Mouse (Mus musculus): Measurements from ENCODE around the gene Il21r. TPM values are rescaled to one million over a fixed set of nuclear protein-coding genes. Genes with fewer than 3 reads are reported as not detected.

Gene Il21r
- total RNA-seq, 2 experiments from 2014 or later = 0.42 to 0.70 TPM

DNA sequence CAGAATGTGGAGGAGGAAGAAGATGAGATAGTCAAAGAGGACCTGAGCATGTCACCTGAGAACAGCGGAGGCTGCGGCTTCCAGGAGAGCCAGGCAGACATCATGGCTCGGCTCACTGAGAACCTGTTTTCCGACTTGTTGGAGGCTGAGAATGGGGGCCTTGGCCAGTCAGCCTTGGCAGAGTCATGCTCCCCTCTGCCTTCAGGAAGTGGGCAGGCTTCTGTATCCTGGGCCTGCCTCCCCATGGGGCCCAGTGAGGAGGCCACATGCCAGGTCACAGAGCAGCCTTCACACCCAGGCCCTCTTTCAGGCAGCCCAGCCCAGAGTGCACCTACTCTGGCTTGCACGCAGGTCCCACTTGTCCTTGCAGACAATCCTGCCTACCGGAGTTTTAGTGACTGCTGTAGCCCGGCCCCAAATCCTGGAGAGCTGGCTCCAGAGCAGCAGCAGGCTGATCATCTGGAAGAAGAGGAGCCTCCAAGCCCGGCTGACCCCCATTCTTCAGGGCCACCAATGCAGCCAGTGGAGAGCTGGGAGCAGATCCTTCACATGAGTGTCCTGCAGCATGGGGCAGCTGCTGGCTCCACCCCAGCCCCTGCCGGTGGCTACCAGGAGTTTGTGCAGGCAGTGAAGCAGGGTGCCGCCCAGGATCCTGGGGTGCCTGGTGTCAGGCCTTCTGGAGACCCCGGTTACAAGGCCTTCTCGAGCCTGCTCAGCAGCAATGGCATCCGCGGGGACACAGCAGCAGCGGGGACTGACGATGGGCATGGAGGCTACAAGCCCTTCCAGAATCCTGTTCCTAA lies 27.3 kb upstream of the Il21r start:
- DNase-seq = no peak

DNA sequence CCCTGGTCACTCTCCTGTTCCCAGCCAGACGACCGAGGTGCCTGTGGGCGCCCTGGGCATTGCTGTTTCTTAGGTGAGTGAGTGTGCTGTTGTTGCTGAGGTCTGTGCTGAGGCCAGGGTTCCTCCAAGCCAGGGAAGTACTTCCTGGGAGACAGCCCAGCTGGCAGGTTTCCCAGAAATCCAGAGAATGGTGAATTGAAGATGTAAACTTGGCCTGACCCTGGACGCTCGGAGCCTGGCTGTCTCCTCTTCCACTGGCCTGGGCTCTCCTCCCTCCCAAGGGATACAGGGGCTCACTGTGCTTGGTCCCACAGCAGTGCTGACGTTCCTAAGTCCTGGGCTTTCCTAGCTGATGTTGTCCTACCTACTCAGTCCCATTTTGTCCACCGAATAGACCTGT lies 26.2 kb upstream of the Il21r start:
- peak; percentile 73 for DNase-seq

GRCm38 (mm10) chr7:125577486-125578088 lies 25.6 kb upstream of the Il21r start:
- no peak for DNase-seq

DNA sequence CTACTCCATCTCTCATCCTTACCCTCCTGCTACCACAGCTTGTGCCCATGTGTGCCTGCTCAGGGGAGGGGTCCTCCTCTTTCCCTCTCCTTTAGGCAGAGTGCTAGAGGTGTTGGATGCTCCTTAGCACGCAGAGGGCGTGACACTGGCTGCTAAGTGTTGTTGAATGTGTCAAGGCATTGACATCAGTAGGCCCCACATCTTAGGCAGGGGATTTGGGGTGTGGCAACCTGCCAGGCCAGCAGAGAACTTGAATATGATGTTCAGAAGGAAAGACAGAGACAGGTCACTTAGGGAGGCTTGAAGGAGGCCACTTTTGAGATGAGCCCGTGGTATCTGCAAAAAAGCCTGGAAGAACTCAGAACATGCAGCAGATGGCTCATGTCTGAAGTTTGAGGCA lies 25.1 kb upstream of the Il21r start:
- DNase-seq = no peak

DNA sequence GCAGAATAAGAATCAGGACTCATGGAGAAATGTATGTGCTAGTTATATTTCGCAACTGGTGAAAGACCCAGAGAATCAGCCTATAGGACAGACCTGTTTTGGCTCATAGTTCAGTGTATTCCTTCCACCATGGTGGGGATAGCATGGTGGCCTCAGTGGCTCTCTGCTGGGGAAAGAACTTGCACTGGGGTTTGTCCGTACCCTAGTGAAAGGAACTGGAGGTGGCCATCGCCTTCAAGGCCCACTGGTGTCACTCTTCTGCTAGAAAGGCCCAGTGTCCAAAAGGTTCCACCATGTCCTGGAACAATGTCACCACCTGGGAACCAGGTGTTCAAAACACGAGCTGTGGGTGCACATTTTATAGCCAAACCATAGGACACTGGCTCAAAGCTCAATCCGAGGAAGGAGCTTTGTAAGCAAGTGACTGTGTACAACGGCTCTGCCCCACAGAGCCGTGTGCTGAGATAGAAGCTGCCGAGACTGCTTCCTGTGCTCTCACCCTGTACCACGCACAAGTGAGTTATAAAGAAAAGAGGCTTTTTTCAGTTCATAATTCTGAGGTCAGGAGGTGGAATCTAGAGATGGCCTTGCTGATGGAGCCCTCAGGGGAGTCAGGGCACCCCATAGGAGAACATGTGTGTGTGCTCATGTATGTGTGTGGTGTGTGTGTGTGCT lies 23.5 kb upstream of the Il21r start:
- no peak for DNase-seq

GRCm38 (mm10) chr7:125580220-125580549 lies 23.0 kb upstream of the Il21r start:
- no peak for DNase-seq

DNA sequence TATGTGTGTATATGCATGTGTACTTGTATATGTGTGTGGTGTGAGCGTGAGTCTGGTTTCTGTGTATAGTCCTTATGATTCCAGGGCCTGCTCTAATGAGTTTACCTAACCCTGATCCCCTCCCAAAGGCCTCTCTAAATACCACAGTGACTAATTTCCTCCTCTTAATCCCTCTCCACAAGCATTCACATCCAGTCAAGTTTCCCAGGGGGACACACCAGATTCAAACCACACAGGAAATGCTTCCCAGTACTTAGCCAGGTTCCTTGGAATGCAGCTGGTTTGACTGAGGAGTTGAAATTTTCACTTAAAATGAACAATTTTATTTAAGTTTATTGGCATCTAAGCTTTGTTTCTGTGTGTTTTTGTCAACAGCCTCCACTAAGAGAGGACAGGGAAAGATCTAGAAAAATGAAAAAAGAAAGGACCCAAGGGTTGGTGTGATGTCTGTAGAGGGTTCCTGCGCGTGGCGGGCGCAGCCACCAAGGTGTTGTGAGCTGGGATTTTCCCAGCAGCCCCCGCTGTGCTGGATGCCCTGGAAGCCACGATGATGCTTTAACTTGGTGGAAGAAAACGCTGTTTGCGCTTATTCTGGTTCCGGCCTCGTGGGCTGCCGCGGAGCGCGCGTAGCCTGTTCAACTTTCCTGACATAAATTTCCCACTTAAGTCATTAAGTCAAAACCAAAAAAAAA lies 22.5 kb upstream of the Il21r start:
- DNase-seq = no peak

DNA sequence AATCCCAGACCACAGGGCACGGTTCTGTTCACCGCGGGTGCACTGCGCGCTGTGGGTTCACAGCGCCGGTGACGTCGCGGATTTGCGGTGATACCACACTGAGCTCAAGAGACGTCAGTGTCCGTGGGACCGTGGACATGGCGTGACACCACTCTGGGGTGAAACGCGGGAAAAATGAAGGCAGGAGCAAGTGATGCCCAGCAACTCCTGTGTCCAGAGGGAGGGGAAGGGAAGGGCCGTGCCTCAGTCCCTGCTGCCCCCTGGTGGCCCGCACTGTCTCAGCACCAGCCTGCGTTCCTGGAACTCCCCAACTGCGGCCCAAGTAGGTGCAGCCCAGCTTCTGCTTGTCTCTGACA lies 21.9 kb upstream of the Il21r start:
- peak; percentile 92 for DNase-seq

DNA sequence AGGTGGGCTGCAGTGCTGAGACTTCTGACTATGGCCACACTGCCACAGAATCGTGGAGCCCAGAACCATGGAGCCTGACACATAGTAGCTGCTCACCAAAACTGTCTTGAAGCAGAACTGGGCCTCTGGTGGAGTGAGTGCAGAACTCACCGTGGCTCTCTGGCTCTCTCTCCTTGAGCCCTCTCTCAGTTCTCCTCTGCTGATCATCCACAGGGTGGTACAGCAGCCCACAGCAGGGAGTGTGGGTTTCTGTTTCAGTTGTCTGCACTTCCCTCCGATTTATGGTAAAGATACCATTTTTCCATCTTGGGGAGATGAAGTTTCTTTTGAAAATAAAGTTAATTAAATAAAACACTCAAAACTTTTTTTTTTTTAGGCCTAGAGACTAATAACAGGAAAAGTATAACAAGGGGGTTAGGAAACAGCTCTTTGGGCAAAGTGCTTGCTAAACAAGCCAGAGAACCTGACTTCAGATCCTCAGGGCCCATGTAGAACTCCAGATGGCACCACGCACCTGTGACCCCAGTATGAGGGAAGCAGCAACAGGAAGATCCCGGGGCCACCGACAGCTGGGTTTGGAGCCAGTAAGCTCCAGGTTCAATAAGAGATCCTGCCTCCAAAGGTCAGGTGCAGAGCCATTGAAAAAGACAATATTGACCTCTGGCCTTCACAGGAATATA lies 19.8 kb upstream of the Il21r start:
- no peak for DNase-seq

- no peak for DNase-seq
Observed at GRCm38 (mm10) chr7:125584005-125584369, 19.2 kb upstream of the Il21r start.

- DNase-seq = no peak
Observed at GRCm38 (mm10) chr7:125586355-125586754, 16.9 kb upstream of the Il21r start.

DNA sequence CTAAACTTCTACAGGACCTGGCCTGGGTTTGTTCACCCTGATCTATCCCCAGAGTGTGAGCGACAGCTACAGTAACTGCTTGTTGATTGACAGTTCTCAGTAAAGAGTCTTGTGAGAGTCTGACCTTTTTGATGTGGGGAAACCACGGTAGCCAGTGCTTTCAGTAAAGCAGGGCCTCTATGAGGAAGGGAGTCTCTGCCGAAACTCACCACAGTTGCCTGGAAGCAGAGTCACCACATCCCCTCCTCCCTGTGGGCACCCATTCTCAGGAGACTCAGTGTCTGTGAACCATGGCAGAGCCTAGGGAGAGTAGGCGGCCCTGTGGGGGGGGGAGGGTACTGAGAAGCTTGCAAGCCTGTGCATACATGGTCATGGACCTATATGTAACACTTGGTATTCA lies 14.5 kb upstream of the Il21r start:
- DNase-seq = no peak

- DNase-seq = no peak
Observed at GRCm38 (mm10) chr7:125589896-125590295, 13.3 kb upstream of the Il21r start.

- DNase-seq = no peak
Observed at GRCm38 (mm10) chr7:125593831-125594230, 9.4 kb upstream of the Il21r start.

DNA sequence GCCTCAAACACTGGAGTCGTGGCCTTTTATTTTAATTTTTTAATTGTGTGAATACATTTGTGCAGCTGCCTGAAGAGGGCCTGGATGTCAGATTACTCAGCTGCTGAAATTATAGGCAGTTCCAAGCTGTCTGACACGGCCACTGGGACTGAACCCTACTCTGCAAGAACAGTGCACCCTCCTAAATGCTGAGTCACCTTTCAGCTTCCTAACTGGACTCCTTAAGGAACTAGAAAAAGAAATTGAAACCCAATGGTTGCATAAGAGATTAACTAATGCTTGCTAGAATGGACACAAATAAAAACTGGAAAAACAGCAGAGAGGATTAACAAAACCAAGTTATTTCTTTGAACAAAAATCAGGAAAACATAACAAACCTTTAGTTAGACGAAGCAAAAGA lies 6.8 kb upstream of the Il21r start:
- no peak for DNase-seq

- DNase-seq = no peak
Observed at GRCm38 (mm10) chr7:125597083-125597482, 6.1 kb upstream of the Il21r start.

DNA sequence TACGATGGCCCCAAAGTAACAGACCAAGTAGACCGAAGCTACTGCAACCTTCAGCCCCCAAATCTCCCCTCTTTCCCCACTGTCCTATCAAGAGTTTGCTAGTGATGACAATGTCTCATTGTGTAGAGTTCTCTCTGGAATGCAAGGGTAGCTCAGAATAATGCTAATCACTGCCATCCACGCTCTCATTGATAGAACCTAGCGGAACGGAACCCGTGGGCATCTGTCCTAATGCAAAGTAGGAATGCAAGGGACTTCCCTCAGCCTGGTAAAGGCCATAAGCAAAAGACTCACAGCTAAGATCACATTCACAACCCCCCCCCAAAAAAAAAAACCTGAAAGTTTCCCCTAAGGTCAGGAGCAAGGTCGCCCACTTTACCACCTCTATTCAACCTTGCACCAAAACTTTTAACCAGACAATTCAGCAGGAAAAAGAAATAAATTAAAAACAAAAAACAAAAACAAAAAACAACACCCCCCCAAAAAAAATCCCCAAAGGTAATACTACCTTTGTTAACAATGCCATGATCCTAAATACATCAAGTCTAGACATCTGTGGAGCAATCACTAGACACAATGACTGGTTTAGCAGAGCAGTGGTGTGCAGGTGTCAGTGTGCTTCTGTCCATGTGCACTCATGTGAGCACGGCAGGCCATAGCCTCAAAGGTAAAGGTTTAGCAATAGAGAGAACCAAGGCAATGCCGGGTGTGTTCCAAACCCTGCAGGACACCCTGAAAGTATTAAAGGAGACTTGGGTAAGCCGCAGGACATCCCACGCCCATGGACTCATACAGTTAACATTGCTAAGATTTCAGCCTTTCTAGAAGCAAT lies 5.5 kb upstream of the Il21r start:
- no peak for DNase-seq

- no peak for DNase-seq
Observed at GRCm38 (mm10) chr7:125599373-125599973, 3.8 kb upstream of the Il21r start.

DNA sequence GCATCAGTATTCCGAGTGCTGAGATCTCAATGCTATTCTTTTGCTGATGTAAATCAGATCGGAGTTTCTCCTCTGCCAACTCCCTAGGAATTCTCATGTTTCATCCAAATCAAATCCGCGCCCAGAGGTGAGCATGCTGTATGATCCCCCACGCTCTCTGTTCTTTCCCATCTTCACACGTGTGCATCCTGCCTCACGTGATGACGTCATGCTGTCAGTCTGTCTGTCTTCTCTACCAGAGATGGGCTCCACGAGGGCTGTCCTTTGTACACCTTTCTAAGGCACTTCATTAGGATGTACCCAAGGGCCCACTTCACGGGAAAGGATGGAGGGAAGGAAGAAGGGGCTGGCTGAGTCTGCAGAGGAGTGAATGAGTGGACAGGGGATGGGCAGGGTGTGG lies 3.1 kb upstream of the Il21r start:
- no peak for DNase-seq

GRCm38 (mm10) chr7:125600612-125601279 lies 2.5 kb upstream of the Il21r start:
- DNase-seq = no peak

- no peak for DNase-seq
Observed at GRCm38 (mm10) chr7:125601280-125601670, 2.0 kb upstream of the Il21r start.
